Mouse (Mus musculus) lung, embryonic 15.5 days (tissue): ENCODE data around the gene BC024978. TPM values are rescaled to one million over a fixed set of nuclear protein-coding genes. Genes with fewer than 3 reads are reported as not detected.

ENCODE experiments used
- ATAC-seq: fragments of 200-750 bp; cut with Nextera tagmentation; 2 replicates; pipeline ENCODE4 v1.8.0; 2017; ENCODE audit warnings: moderate number of reproducible peaks, borderline replicate concordance; ENCODE audit not compliant: low FRiP score, low TSS enrichment; ENCODE audit errors: extremely low read depth
- H3K27ac ChIP-seq: fragments of 300-500 bp; sonication (generic); 2 replicates; pipeline ENCODE4 v1.5.1; 2015; ENCODE audit warnings: moderate library complexity, mild to moderate bottlenecking, inconsistent platforms
- H3K27me3 ChIP-seq: fragments of 300-500 bp; sonication (generic); 2 replicates; pipeline ENCODE4 v1.6.1; 2015; ENCODE audit warnings: inconsistent platforms
- H3K36me3 ChIP-seq: fragments of 300-500 bp; sonication (generic); 2 replicates; pipeline ENCODE4 v1.6.1; 2015; ENCODE audit warnings: inconsistent platforms
- H3K4me1 ChIP-seq: fragments of 300-500 bp; sonication (generic); 2 replicates; pipeline ENCODE4 v1.6.1; 2015; ENCODE audit warnings: inconsistent platforms
- H3K4me2 ChIP-seq: fragments of 300-500 bp; sonication (generic); 2 replicates; pipeline ENCODE4 v1.6.1; 2015; ENCODE audit warnings: inconsistent platforms, mild to moderate bottlenecking, moderate library complexity
- H3K4me3 ChIP-seq: fragments of 300-500 bp; sonication (generic); 2 replicates; pipeline ENCODE4 v1.5.1; 2015; ENCODE audit warnings: mild to moderate bottlenecking, inconsistent platforms
- H3K9ac ChIP-seq: fragments of 300-500 bp; sonication (generic); 2 replicates; pipeline ENCODE4 v1.6.1; 2015; ENCODE audit warnings: inconsistent platforms
- H3K9me3 ChIP-seq: fragments of 300-500 bp; sonication (generic); 2 replicates; pipeline ENCODE4 v1.6.1; 2016; ENCODE audit warnings: inconsistent platforms
- WGBS: fragments of 180-500 bp; shearing (Covaris S2); methylation state at CpG from one replicate; pipeline ENCODE4 v1.1.7; 2015; 5-methylcytosine and 5-hydroxymethylcytosine counted together
- polyA plus RNA-seq: library from polyadenylated mRNA; unstranded; fragments of >200 nt; fragmentation: Nextera tagmentation; extraction: Ambion mirVana; gene quantifications from 2 replicates; pipeline ENCODE4 v1.2.1, GENCODE M21; 2015

BC024978 gene
- polyA plus RNA-seq, 1 experiment from 2014 or later: 3.4 TPM

GRCm38 (mm10) chr7:27198355-27198754 lies 2.8 kb downstream of the BC024978 start:
- Histone ChIP-seq H3K9me3 (no peaks in the 10 kb centered on the region), H3K9ac (no peak overlapping the region)
- no peak for ATAC-seq

GRCm38 (mm10) chr7:27198779-27199178 lies 3.2 kb downstream of the BC024978 start:
- H3K9ac ChIP-seq: no peak overlapping the region
- peaks cover 13% of the 10 kb centered on the region for H3K4me1 ChIP-seq
- H3K36me3 ChIP-seq: peaks cover 20% of the 10 kb centered on the region
- H3K4me3 ChIP-seq: no peak overlapping the region
- no peaks in the 10 kb centered on the region for H3K27me3 ChIP-seq
- ATAC-seq: no peak
- 90% methylated on average over 8 of the region's 8 CpGs for WGBS
- H3K27ac ChIP-seq: no peak overlapping the region
- no peak overlapping the region for H3K4me2 ChIP-seq
- H3K9me3 ChIP-seq: no peaks in the 10 kb centered on the region

More at GRCm38 (mm10) chr7:27198355-27198754, 2.8 kb downstream of the BC024978 start:
- Histone ChIP-seq H3K27me3 (no peaks in the 10 kb centered on the region), H3K4me3 (no peak overlapping the region), H3K36me3 (peaks cover 20% of the 10 kb centered on the region), H3K4me2 (no peak overlapping the region), H3K4me1 (peaks cover 16% of the 10 kb centered on the region), H3K27ac (no peak overlapping the region)

GRCm38 (mm10) chr7:27203730-27204449 lies 8.3 kb downstream of the BC024978 start:
- Histone ChIP-seq H3K4me2 (no peak overlapping the region), H3K4me3 (no peak overlapping the region), H3K36me3 (peaks cover 42% of the 10 kb centered on the region), H3K4me1 (no peaks in the 10 kb centered on the region), H3K27ac (no peak overlapping the region), H3K27me3 (no peaks in the 10 kb centered on the region), H3K9me3 (no peaks in the 10 kb centered on the region), H3K9ac (no peak overlapping the region)
- ATAC-seq: no peak
- 95% methylated on average over 8 of the region's 8 CpGs for WGBS

GRCm38 (mm10) chr7:27212626-27213025 lies 17.0 kb downstream of the BC024978 start:
- Histone ChIP-seq H3K27me3 (no peaks in the 10 kb centered on the region), H3K36me3 (peaks cover 46% of the 10 kb centered on the region), H3K27ac (no peak overlapping the region), H3K4me1 (no peaks in the 10 kb centered on the region), H3K9ac (no peak overlapping the region), H3K4me3 (no peak overlapping the region), H3K9me3 (no peaks in the 10 kb centered on the region), H3K4me2 (no peak overlapping the region)
- ATAC-seq: no peak
- WGBS: 82% methylated on average over 2 of the region's 2 CpGs

- H3K4me1 ChIP-seq: no peaks in the 10 kb centered on the region
- no peak overlapping the region for H3K4me2 ChIP-seq
- H3K36me3 ChIP-seq: peaks cover 36% of the 10 kb centered on the region
- no peak overlapping the region for H3K4me3 ChIP-seq
- WGBS: 81% methylated on average over 7 of the region's 7 CpGs
- H3K27ac ChIP-seq: no peak overlapping the region
- H3K9me3 ChIP-seq: no peaks in the 10 kb centered on the region
- H3K27me3 ChIP-seq: no peaks in the 10 kb centered on the region
- ATAC-seq: no peak
- no peak overlapping the region for H3K9ac ChIP-seq
Measured at GRCm38 (mm10) chr7:27218586-27218985, 23.0 kb downstream of the BC024978 start.

- Histone ChIP-seq H3K4me2 (no peak overlapping the region), H3K27me3 (no peaks in the 10 kb centered on the region), H3K9ac (no peak overlapping the region), H3K4me3 (no peak overlapping the region), H3K36me3 (peaks cover 26% of the 10 kb centered on the region), H3K4me1 (peaks cover 13% of the 10 kb centered on the region), H3K27ac (no peak overlapping the region), H3K9me3 (no peaks in the 10 kb centered on the region)
- no peak for ATAC-seq
- 79% methylated on average over 11 of the region's 11 CpGs for WGBS
Measured at GRCm38 (mm10) chr7:27219937-27220336, 24.4 kb downstream of the BC024978 start.

- WGBS: 69% methylated on average over 6 of the region's 6 CpGs
- Histone ChIP-seq H3K9me3 (no peaks in the 10 kb centered on the region), H3K4me2 (no peak overlapping the region), H3K27ac (no peak overlapping the region), H3K9ac (no peak overlapping the region), H3K36me3 (peaks cover 20% of the 10 kb centered on the region), H3K4me1 (peaks cover 33% of the 10 kb centered on the region), H3K4me3 (no peak overlapping the region), H3K27me3 (no peaks in the 10 kb centered on the region)
- no peak for ATAC-seq
Measured at GRCm38 (mm10) chr7:27221939-27222338, 26.4 kb downstream of the BC024978 start.

- H3K4me3 ChIP-seq: no peak overlapping the region
- peaks cover 20% of the 10 kb centered on the region for H3K36me3 ChIP-seq
- H3K9me3 ChIP-seq: no peaks in the 10 kb centered on the region
- no peak for ATAC-seq
- H3K27me3 ChIP-seq: no peaks in the 10 kb centered on the region
- no peak overlapping the region for H3K4me2 ChIP-seq
- WGBS: 62% methylated on average over 1 of the region's 1 CpGs
- no peak overlapping the region for H3K27ac ChIP-seq
- no peak overlapping the region for H3K9ac ChIP-seq
- H3K4me1 ChIP-seq: peaks cover 39% of the 10 kb centered on the region
Measured at GRCm38 (mm10) chr7:27222538-27222937, 27.0 kb downstream of the BC024978 start.

- Histone ChIP-seq H3K4me3 (no peak overlapping the region), H3K27ac (no peak overlapping the region), H3K36me3 (peaks cover 5% of the 10 kb centered on the region; the same call in 1 of the 2 replicates), H3K27me3 (no peaks in the 10 kb centered on the region), H3K4me2 (peak overlapping the region; percentile 83; the same call in 1 of the 2 replicates), H3K9ac (peak overlapping the region; percentile 22; the same call in 1 of the 2 replicates), H3K4me1 (peaks cover 47% of the 10 kb centered on the region), H3K9me3 (no peaks in the 10 kb centered on the region)
- 66% methylated on average over 9 of the region's 11 CpGs for WGBS
- no peak for ATAC-seq
Measured at GRCm38 (mm10) chr7:27224877-27225575, 29.4 kb downstream of the BC024978 start.

- Histone ChIP-seq H3K4me3 (peak overlapping the region; percentile 80), H3K9me3 (no peaks in the 10 kb centered on the region), H3K27me3 (no peaks in the 10 kb centered on the region), H3K27ac (no peak overlapping the region), H3K4me1 (peaks cover 52% of the 10 kb centered on the region), H3K36me3 (no peaks in the 10 kb centered on the region), H3K9ac (peak overlapping the region; percentile 74), H3K4me2 (peak overlapping the region; percentile 83)
- ATAC-seq: no peak
- WGBS: 19% methylated on average over 9 of the region's 9 CpGs
Measured at GRCm38 (mm10) chr7:27227276-27227675, 31.7 kb downstream of the BC024978 start.

- Histone ChIP-seq H3K27me3 (no peaks in the 10 kb centered on the region), H3K4me2 (peak overlapping the region; percentile 83), H3K4me1 (peaks cover 56% of the 10 kb centered on the region), H3K4me3 (peak overlapping the region; percentile 80), H3K27ac (peak overlapping the region; percentile 87), H3K36me3 (no peaks in the 10 kb centered on the region), H3K9ac (peak overlapping the region; percentile 74), H3K9me3 (no peaks in the 10 kb centered on the region)
- no peak; the same call in 1 of the 2 replicates for ATAC-seq
- WGBS: 3% methylated on average over 10 of the region's 10 CpGs
Measured at GRCm38 (mm10) chr7:27227676-27228075, 32.1 kb downstream of the BC024978 start.

- Histone ChIP-seq H3K9ac (peak within 1 kb of the TSS; percentile 74), H3K9me3 (no peaks in the 10 kb centered on the region), H3K4me1 (peaks cover 58% of the 10 kb centered on the region), H3K4me3 (peak within 1 kb of the TSS; percentile 80), H3K27ac (peak within 1 kb of the TSS; percentile 87), H3K4me2 (peak within 1 kb of the TSS; percentile 83), H3K27me3 (no peaks in the 10 kb centered on the region), H3K36me3 (no peaks in the 10 kb centered on the region)
- WGBS: under 1% methylated on average over 48 of the region's 49 CpGs
- peak; percentile 83 for ATAC-seq
Measured at GRCm38 (mm10) chr7:27228281-27228821, 32.8 kb downstream of the BC024978 start, which contains the start of gene Itpkc. Gene Itpkc, minus strand, starts transcription at chr7:27228661.
